Mouse (Mus musculus) layer of hippocampus, adult 9-10 months (tissue): Measurements from ENCODE around the gene 1700025F22Rik.
"Not testable (repeated sequence)": the region's sequence is repeated elsewhere in the genome, so short reads cannot be mapped to it uniquely, and the experiment has no call there.

ENCODE experiments used
- DNase-seq: peaks from one replicate; pipeline ENCODE4 v3.0.0; 2022; ENCODE audit warnings: low spot score

The 1700025F22Rik gene

DNA sequence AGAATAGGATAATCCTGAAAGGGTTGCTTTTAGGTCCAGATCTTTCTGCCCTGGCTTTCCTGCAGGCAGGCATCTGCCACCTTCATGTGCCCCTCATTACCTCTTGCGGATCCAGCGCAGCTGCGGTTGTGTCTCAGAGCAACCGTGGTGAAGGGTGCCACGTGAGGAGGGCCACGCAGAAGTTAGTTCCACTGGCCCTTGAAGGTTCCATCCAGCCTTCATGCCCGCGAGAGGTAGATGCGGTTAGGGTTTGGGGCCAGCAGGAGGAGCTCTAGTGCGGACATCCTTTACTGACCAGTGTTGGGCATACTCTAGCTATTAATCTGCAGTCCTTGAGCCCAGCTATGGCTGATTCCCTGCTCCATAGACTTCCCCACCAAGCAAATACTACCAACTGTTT, at the start of gene 1700025F22Rik:
Gene 1700025F22Rik (minus strand): TSS at position 149 of the 400 bp plus-strand sequence.
- DNase-seq = no peak

DNA sequence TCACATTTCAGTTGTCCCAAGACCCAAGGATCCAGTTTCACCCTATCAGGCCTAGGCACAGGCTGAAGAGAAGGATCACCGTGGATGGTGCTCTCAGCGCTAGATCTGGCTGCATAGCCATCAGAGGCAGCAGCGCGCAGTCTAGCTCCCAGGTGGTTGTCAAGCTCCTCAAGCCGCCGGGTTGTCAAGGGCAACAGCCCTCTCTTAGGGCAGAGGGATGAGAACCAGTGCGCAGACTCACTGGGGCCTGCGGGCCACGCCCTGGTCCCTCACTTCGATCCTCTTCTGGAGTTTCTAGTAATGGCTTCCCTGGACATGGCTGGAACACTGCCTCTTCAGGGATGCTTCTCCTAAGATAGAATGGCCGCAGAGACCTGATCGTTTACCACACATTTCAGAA, 31.4 kb upstream of the 1700025F22Rik start, which contains the start of gene Ms4a13:
Gene Ms4a13 (minus strand): TSS at position 192 of the 400 bp plus-strand sequence.
- no peak for DNase-seq

DNA sequence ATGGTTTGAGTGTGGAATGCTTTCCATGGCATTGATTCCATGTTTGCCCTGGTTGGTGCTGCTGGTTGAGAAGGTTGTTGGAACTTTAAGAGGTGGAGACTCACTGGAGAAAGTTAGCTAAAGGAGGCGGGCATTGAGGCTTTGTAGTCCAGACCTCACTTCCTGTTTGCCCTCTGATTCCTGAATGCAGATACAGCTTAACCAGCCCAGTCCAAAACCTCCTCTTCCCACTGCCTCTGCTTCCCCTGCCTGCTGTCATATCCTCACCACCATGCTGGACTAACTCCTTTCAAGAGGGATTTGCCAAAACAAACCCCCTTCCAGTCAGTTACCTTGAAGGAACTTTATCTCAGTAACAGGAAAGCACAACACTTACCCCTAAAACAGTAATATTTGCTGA, 27.4 kb upstream of the 1700025F22Rik start:
- DNase-seq = no peak

DNA sequence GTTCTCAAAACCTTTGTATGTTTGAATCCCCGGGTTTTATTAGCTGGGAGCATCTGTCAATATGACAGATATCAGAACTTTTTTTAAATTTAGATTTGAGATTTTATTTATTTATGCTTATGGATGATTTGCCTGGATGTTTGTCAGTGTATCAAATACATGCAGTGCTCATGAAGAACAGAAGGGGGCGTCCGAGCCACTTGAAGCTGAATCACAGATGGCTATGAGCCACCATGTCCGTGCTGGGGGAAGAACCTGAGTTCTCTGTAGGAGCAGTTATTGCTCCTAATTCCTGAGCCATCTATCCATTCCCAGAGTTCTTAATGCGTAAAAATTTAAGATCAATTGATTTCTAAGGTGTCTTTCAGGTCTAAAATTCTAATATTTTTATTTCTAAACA, 19.0 kb upstream of the 1700025F22Rik start:
- DNase-seq = peak; percentile 27

DNA sequence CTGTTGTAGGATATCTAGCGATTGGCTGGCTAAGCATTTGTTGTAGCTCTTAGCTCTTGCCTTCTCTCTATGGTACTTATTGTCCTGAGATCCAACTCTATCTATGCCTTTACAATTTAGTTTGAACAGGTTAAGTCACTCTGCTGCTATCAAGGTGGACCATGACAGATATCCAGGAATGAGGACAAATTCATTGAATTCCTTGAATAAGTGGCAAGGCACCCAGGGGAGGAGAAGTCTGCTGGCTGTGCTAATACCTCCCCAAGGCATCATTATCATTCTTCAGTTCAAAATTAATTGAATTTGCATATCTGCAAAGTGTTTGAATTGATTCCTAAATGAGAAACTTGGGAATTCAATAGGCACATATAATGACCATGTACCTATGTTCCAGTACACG, 12.3 kb upstream of the 1700025F22Rik start:
- no peak for DNase-seq

DNA sequence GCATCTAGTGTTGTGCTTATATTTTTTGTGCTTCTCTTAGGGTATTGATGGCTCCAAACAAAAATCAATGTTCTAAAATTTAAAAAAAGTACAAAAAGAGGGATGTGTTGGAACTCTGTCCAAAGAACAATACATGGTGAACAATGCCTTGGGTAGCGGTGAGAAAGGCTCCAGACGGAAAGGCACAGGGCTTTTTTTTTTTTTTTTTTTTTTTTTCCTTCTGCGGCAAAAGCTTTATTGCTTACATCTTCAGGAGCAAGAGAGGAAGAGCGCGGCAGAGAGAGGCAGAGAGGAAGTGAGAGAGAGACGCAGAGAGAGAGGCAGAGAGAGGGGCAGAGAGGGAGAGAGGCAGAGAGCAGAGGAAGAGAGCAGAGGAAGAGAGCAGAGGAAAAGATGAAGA, 7.2 kb downstream of the 1700025F22Rik start:
- not testable (repeated sequence) for DNase-seq

DNA sequence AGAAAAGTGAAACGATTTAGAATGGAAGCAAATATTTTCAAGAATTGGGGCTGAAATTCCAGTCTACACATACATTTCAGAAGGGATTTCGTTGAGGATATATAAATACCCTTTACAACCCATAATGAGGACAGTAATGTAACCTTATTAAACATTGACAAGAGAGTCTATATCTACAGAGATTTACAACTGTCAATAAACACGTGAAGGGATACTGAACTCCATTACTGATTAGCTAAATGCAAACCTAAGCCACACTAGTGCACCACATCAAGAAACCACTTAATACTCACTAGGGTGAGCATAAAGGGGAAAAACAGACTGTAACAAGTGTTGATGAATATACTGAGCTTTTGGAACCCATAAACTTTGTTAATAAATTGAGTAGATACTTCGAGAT, 29.8 kb downstream of the 1700025F22Rik start:
- no peak for DNase-seq

DNA sequence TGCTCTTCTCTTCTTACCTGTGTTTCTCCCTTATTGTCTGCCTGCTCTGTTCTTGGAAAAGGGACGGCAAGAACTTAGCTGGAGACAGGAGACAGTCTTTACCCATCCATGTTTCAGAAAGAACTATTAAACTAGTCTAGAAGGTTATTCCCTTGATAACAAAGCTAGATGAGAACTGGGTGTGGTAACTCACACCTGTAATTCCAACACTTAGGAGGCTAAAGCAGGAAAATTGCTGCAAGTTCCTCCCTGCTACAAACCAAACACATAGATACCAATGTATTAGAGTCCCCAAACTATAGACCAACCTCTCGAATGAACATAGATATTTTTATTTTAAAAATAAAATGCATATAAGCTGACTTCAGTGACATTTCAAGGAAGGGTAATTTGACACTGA, 30.3 kb downstream of the 1700025F22Rik start:
- no peak for DNase-seq

DNA sequence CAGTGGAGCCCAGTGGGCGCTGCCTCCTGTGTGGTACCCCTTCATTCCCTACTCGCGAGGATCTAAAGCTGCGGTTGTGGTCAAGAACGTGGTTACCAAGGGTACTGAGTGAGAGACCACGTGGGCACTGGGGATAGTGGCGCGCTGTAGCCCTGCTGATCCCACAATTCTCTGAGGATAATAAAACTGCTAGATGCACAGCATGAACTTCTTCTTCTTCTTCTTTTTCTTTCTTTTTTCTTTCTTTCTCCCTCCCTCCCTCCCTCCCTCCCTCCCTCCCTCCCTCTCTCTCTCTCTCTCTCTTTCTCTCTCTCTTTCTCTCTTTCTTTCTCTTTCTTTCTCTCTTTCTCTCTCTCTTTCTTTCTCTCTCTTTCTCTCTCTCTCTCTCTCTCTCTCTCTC, 34.3 kb downstream of the 1700025F22Rik start, which contains the start of gene 1700017D01Rik:
Gene 1700017D01Rik (minus strand): TSS at position 101 of the 400 bp plus-strand sequence.
- not testable (repeated sequence) for DNase-seq

DNA sequence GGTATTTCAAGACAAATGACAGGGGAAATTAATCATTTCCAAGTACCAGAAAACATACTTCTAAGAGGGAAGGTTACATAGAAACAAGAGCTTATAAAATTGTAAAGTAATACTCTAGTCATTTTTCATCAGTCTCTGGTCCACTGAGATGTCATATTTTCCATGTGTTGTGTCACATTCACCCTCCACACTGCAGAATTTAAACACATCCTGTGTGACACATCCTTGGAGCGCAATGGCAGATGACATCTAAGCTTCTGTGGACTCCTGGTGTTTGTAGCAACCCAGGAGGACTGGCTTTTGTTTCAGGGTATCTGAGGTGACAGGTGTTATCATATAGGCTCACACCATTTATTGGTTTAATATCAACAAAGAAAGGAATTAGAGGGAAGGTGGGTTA, 35.4 kb downstream of the 1700025F22Rik start:
- DNase-seq = no peak

DNA sequence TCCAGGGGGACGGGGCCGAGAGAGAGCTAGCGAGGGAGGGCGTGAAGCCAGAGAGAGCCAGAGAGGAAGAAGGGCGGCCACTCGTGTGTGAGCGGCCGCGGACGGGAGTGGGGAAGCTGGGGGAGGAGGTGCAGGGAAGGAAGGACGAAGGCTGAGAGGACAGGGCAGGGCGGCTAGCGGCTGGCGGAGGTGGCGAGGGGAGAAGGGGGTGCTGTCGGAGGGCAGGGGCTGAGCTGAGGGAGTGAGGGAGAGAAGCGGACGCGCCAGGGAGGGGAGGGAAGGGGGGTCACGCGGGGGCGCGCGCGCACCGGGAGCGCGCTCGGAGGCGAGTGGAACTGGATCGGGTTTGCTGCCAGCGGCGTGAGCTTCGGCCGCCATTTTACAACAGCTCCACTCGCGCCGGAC, 44.1 kb downstream of the 1700025F22Rik start:
- DNase-seq = not testable (repeated sequence)

DNA sequence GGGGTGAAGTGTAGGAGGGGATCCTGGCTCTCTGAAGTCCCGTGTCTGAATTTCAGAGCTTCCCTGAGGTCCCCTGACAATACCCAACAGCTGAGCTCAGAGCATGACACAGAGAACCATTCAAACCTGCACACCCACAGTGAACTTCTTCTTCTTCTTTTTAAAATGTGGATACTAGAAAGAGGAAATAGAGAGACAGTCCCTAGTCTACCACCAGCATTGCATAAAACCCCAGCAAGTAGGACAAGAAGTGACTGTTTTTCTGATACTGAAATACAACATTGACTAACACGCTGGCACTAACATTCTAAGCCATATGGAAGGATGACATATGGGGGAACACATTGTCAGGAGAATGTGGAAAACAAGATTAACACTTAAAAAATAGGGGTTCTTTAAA, 45.8 kb downstream of the 1700025F22Rik start:
- DNase-seq = peak; percentile 43

DNA sequence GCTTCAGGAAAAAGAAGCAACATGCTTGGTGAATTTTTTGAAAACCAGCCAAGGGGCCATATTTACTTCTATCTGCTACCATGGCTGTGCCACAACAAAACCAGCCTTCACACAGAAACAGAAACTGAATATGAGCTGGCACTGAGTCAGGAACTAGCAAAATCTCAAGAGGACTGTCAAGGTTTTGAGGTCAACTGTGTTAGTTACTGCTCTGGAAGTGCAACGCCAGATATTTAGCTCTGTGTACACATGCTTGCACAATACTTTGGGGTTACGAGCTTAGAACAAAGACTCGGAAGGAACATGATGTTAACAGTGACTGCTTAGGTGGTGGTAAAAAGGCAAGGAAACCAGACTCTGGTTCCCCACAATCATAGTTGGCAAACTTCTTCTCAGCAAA, 57.4 kb downstream of the 1700025F22Rik start:
- no peak for DNase-seq

DNA sequence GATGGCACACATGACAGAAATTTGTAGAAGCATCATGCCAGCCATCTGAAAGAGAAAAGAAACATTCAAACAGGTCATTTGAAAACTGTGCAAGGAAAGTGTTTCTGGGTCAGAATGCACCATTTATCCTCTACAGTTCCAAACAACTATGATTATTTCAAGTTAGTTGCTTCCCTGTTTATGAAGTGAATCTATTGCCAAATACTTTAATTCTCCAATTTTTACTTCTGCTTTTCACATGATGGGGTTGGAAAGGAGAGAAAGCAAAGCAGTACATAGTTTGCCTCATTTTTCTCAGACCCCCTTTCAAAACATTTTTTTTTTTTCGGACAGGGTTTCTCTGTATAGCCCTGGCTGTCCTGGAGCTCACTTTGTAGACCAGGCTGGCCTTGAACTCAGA, 63.2 kb downstream of the 1700025F22Rik start:
- DNase-seq = no peak

DNA sequence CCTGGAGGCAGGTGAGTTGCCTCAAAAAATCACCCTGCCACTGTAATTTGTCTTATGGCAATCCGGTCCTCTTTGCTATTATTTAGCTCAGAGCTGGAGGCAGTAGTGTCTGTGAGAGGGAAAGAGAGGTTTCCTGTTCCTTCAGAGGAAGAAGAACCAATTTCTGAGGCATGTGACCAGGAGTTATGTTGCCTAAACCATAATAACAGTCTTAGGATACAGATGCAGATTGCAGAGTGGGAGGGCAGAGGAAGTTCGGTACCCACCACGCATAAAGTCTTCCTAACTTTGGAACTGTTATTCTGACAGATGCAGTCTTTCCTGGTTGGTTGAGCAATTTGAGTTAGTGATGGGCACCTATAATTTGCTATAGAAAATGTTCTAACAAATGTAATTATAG, 66.7 kb downstream of the 1700025F22Rik start:
- DNase-seq = no peak

DNA sequence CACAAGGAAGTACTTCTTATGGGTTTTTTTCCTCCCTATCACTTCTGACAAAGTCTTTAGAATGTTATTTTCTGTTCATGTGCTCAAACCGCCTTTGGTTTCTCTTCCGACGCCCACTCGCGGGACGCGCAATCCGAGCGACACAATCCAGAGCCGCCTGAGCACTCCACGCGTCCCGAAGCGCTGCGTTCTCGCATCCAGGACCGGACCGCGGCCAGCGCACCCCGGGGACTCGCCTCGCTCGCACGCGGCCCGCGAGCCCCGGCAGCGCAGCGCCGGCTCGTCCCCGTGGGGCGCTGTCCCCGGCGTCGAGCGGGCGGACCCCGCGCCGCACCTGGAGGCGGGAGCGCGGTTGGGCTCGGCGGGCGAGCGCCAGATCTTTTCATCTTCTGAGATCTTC, 73.0 kb downstream of the 1700025F22Rik start:
- not testable (repeated sequence) for DNase-seq
